Mouse (Mus musculus) CH12.LX (cell line): ENCODE results near the gene Gne. TPM values are rescaled to one million over a fixed set of nuclear protein-coding genes. Genes with fewer than 3 reads are reported as not detected.

Source experiments
- DNase-seq: peaks from one replicate; pipeline ENCODE4 v3.0.0-alpha.2; 2013; ENCODE audit errors: extremely low read depth
- H3K27ac ChIP-seq: 2 replicates; pipeline ENCODE4 v1.5.1; 2012; ENCODE audit warnings: low read depth, mild to moderate bottlenecking, control low read depth, moderate library complexity; ENCODE audit not compliant: insufficient read depth
- H3K27me3 ChIP-seq: replicated peaks from 2 replicates; pipeline ENCODE3; 2012; ENCODE audit warnings: inconsistent platforms
- H3K36me3 ChIP-seq, 2 experiments: replicated peaks in 1 of 2; 2 replicates each; pipeline versions ENCODE3 to v1.6.1; 2012; ENCODE audit warnings: inconsistent platforms in 1 of 2, low read length in 1 of 2, mild to moderate bottlenecking in 1 of 2, mixed read lengths in 1 of 2, moderate library complexity in 1 of 2; ENCODE audit not compliant: control insufficient read depth in 1 of 2, insufficient read depth in 1 of 2
- H3K4me1 ChIP-seq, 2 experiments: 2 replicates each; pipeline ENCODE4 v1.6.1; 2012; ENCODE audit warnings: inconsistent platforms in 1 of 2, moderate library complexity in 1 of 2; ENCODE audit not compliant: insufficient read depth in 2 of 2, control insufficient read depth in 1 of 2
- H3K4me2 ChIP-seq: 2 replicates; pipeline ENCODE4 v1.6.1; 2012; ENCODE audit warnings: low read depth, mild to moderate bottlenecking, control low read depth; ENCODE audit not compliant: poor library complexity, insufficient read depth, severe bottlenecking
- H3K4me3 ChIP-seq, 3 experiments: fragments of 150-350 bp in 1 of 3; sonication (generic) in 1 of 3; replicated peaks in 1 of 3; 2 replicates each; pipeline versions ENCODE3 to v1.5.1; 2011 to 2012; ENCODE audit warnings: low read depth in 2 of 3, low read length in 2 of 3, mild to moderate bottlenecking in 2 of 3, moderate library complexity in 2 of 3, control low read depth in 1 of 3, improper control_type of control experiment in 1 of 3, inconsistent platforms in 1 of 3, mixed read lengths in 1 of 3; ENCODE audit not compliant: poor library complexity in 1 of 3
- H3K79me2 ChIP-seq: replicated peaks from 2 replicates; pipeline ENCODE4 v1.6.1; 2012; ENCODE audit warnings: mild to moderate bottlenecking, moderate library complexity; ENCODE audit not compliant: control insufficient read depth, poor library complexity, insufficient read depth, severe bottlenecking; ENCODE audit errors: extremely low read depth
- H3K9ac ChIP-seq: 2 replicates; pipeline ENCODE4 v1.6.1; 2012; ENCODE audit warnings: low read depth, mild to moderate bottlenecking, control low read depth, moderate library complexity; ENCODE audit not compliant: insufficient read depth
- H3K9me3 ChIP-seq: replicated peaks from 2 replicates; pipeline ENCODE3; 2012; ENCODE audit warnings: low read length, inconsistent platforms, mixed read lengths
- CHD1 ChIP-seq: IDR thresholded peaks from 2 replicates; pipeline ENCODE4 v1.6.1; 2012; ENCODE audit warnings: low read depth, low read length, improper control_type of control experiment, inconsistent platforms
- CHD2 ChIP-seq: IDR thresholded peaks from 2 replicates; pipeline ENCODE4 v1.6.1; 2011; ENCODE audit warnings: low read length, improper control_type of control experiment
- E2F4 ChIP-seq: IDR thresholded peaks from 2 replicates; pipeline ENCODE4 v1.6.1; 2011; ENCODE audit warnings: low read depth, low read length, improper control_type of control experiment; ENCODE audit not compliant: insufficient replicate concordance
- ELF1 ChIP-seq: IDR thresholded peaks from 2 replicates; pipeline ENCODE4 v1.6.1; 2014; ENCODE audit warnings: low read depth, mild to moderate bottlenecking, inconsistent platforms, low read length, improper control_type of control experiment
- EP300 ChIP-seq: IDR thresholded peaks from 2 replicates; pipeline ENCODE4 v1.6.1; 2011; ENCODE audit warnings: low read length, improper control_type of control experiment
- ETS1 ChIP-seq: conservative IDR thresholded peaks from 2 replicates; pipeline ENCODE4 v1.6.1; 2012; ENCODE audit warnings: low read depth, mild to moderate bottlenecking, inconsistent platforms, low read length, improper control_type of control experiment, moderate library complexity
- GABPA ChIP-seq: IDR thresholded peaks from 2 replicates; pipeline ENCODE4 v1.6.1; 2012; ENCODE audit warnings: low read depth, low read length, improper control_type of control experiment, inconsistent platforms; ENCODE audit not compliant: insufficient replicate concordance
- HCFC1 ChIP-seq: IDR thresholded peaks from 2 replicates; pipeline ENCODE4 v1.6.1; 2012; ENCODE audit warnings: low read depth, mild to moderate bottlenecking, inconsistent platforms, low read length, improper control_type of control experiment
- IRF4 ChIP-seq: IDR thresholded peaks from 2 replicates; pipeline ENCODE4 v1.6.1; 2014; ENCODE audit warnings: low read depth, mild to moderate bottlenecking, inconsistent platforms, low read length, improper control_type of control experiment
- KAT2A ChIP-seq: IDR thresholded peaks from 2 replicates; pipeline ENCODE4 v1.6.1; 2012; ENCODE audit warnings: low read length, improper control_type of control experiment, inconsistent platforms; ENCODE audit not compliant: insufficient replicate concordance
- MAFK ChIP-seq: IDR thresholded peaks from 2 replicates; pipeline ENCODE4 v1.6.1; 2011; ENCODE audit warnings: low read length, improper control_type of control experiment; ENCODE audit not compliant: insufficient replicate concordance
- MAX ChIP-seq: IDR thresholded peaks from 2 replicates; pipeline ENCODE4 v1.6.1; 2011; ENCODE audit warnings: low read length, improper control_type of control experiment
- MAZ ChIP-seq: IDR thresholded peaks from 2 replicates; pipeline ENCODE4 v1.6.1; 2012; ENCODE audit warnings: low read depth, mild to moderate bottlenecking, inconsistent platforms, low read length, improper control_type of control experiment, moderate library complexity
- MEF2A ChIP-seq: IDR thresholded peaks from 2 replicates; pipeline ENCODE4 v1.6.1; 2014; ENCODE audit warnings: low read depth, mild to moderate bottlenecking, inconsistent platforms, low read length, improper control_type of control experiment, borderline replicate concordance
- MYC ChIP-seq: IDR thresholded peaks from 2 replicates; pipeline ENCODE4 v1.6.1; 2011; ENCODE audit warnings: low read depth, mild to moderate bottlenecking, improper control_type of control experiment, low read length
- NELFE ChIP-seq: IDR thresholded peaks from 2 replicates; pipeline ENCODE4 v1.6.1; 2011; ENCODE audit warnings: low read depth, low read length, improper control_type of control experiment
- NRF1 ChIP-seq: IDR thresholded peaks from 2 replicates; pipeline ENCODE4 v1.6.1; 2014; ENCODE audit warnings: low read depth, mild to moderate bottlenecking, inconsistent platforms, low read length, improper control_type of control experiment, moderate library complexity
- PAX5 ChIP-seq: IDR thresholded peaks from 2 replicates; pipeline ENCODE4 v1.6.1; 2012; ENCODE audit warnings: low read length, inconsistent platforms, mixed read lengths
- POLR2A ChIP-seq: IDR thresholded peaks from 2 replicates; pipeline ENCODE4 v1.6.1; 2011; ENCODE audit warnings: low read depth, mild to moderate bottlenecking, improper control_type of control experiment, low read length
- POLR2AphosphoS2 ChIP-seq: IDR thresholded peaks from 2 replicates; pipeline ENCODE4 v1.6.1; 2011; ENCODE audit warnings: low read depth, low read length, improper control_type of control experiment
- RAD21 ChIP-seq: IDR thresholded peaks from 2 replicates; pipeline ENCODE4 v1.6.1; 2011; ENCODE audit warnings: low read depth, mild to moderate bottlenecking, low read length, improper control_type of control experiment, moderate library complexity
- RCOR1 ChIP-seq: conservative IDR thresholded peaks from 2 replicates; pipeline ENCODE4 v1.6.1; 2012; ENCODE audit warnings: low read depth, mild to moderate bottlenecking, inconsistent platforms, low read length, improper control_type of control experiment
- SIN3A ChIP-seq: IDR thresholded peaks from 2 replicates; pipeline ENCODE4 v1.6.1; 2012; ENCODE audit warnings: low read length, improper control_type of control experiment, inconsistent platforms
- SMC3 ChIP-seq: IDR thresholded peaks from 2 replicates; pipeline ENCODE4 v1.6.1; 2011; ENCODE audit warnings: low read depth, low read length, improper control_type of control experiment
- TBP ChIP-seq: conservative IDR thresholded peaks from 2 replicates; pipeline ENCODE4 v1.6.1; 2011; ENCODE audit warnings: low read depth, low read length, improper control_type of control experiment
- TCF12 ChIP-seq: IDR thresholded peaks from 2 replicates; pipeline ENCODE4 v1.6.1; 2014; ENCODE audit warnings: low read depth, mild to moderate bottlenecking, inconsistent platforms, low read length, improper control_type of control experiment
- UBTF ChIP-seq: IDR thresholded peaks from 2 replicates; pipeline ENCODE4 v1.6.1; 2012; ENCODE audit warnings: low read depth, mild to moderate bottlenecking, inconsistent platforms, low read length, improper control_type of control experiment, moderate library complexity
- USF1 ChIP-seq: IDR thresholded peaks from 2 replicates; pipeline ENCODE4 v1.6.1; 2014; ENCODE audit warnings: low read depth, mild to moderate bottlenecking, inconsistent platforms, low read length, improper control_type of control experiment
- USF2 ChIP-seq: conservative IDR thresholded peaks from 2 replicates; pipeline ENCODE4 v1.6.1; 2011; ENCODE audit warnings: low read depth, low read length, improper control_type of control experiment
- ZC3H11A ChIP-seq: IDR thresholded peaks from 2 replicates; pipeline ENCODE4 v1.6.1; 2012; ENCODE audit warnings: low read depth, mild to moderate bottlenecking, inconsistent platforms, low read length, improper control_type of control experiment
- ZKSCAN1 ChIP-seq: IDR thresholded peaks from 2 replicates; pipeline ENCODE4 v1.6.1; 2012; ENCODE audit warnings: low read depth, inconsistent platforms, low read length, improper control_type of control experiment, borderline replicate concordance
- ZNF384 ChIP-seq: IDR thresholded peaks from 2 replicates; pipeline ENCODE4 v1.6.1; 2012; ENCODE audit warnings: low read depth, low read length, improper control_type of control experiment, inconsistent platforms
- dilution Hi-C: fragments of 300-500 bp; cut with MboI; formaldehyde crosslinking; loops from 2 replicates; pipeline ENCODE4 v1.14.3; 2020; ENCODE audit warnings: low sequenced_read_pairs; ENCODE audit not compliant: extremely low pct_unique_long_range_greater_than_20kb, extremely low pct_ligation_motif_present
- in situ Hi-C: fragments of 300-500 bp; cut with MboI; formaldehyde crosslinking; loops from 3 replicates; pipeline ENCODE4 v1.14.3; 2019; ENCODE audit warnings: low sequenced_read_pairs, low pct_ligation_motif_present, low pct_unique_long_range_greater_than_20kb, mixed read lengths
- polyA plus RNA-seq: library from polyadenylated mRNA; unstranded; fragments of >175 nt; gene quantifications from 2 replicates; pipeline ENCODE4 v1.2.1, GENCODE M21; 2012; ENCODE audit warnings: low read depth; ENCODE audit not compliant: insufficient read length
- total RNA-seq, 2 experiments: library from RNA; depleted of rRNA; stranded (reverse); fragments of 300-350 nt in 1 of 2; fragments of >200 nt in 1 of 2; gene quantifications; 2 replicates each; pipeline ENCODE4 v1.2.3; 2012 to 2014

Gne gene
- total and polyA plus RNA-seq, 3 experiments: 34.4 to 37.1 (median 35.3) TPM

DNA sequence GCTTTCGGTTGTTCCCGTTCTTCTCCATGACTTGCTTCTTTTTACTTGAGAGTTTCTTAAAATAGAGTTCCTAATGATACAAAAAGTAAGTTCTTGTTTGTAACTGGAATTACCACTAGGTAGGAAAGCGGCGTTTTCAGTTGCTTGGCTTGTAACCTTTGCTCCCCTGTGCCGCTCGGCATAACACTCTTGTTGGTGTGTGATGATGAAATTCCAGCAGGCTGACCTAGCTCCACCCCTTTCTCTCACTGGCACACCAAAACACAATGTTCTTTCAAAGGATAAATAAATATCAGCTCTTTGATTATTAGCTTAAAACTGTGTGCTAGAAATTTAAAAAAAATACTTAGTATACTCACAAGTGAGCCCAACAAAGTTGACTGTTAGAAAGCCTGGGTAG lies 17.1 kb downstream of the Gne start:
- Histone ChIP-seq H3K4me2 (no peak overlapping the region), H3K36me3 (peaks cover 9 to 19% of the 10 kb centered on the region in 2 experiments)

DNA sequence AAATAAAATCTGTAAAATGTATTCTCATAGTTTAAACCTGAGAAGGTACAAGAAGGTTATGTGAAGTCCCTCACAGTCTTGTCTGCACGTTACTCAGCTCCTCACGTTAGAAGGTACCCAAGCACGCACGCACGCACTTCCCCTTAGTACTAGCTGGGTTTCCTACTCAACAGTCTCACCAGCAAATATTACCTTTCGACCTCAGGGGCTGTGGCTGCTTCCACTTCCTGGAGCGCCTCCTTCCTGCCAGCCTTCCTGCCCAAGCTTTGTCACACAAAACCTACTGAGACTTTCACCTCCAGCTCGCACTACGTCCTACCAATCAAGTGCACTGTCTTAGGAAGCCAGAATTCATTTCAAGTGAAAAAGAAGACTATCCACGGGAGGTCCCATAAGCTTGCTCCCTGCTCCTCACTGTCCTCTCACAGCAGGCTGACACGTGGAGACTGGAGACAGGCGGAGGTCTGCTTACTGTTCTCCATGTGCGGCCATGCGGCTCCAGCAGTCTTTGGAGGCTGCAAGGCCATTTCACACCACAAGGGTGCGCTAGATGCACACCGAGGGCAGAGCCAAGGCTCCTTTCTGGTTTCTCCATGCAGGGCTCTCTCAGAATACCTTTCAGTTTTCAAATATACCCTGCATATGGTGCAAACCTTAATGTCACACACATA lies 18.5 kb downstream of the Gne start:
- Histone ChIP-seq H3K79me2 (peaks cover 5% of the 10 kb centered on the region; the same call in 1 of the 2 replicates), H3K9me3 (no peaks in the 10 kb centered on the region), H3K4me2 (peak overlapping the region; percentile 76), H3K4me3 (peak overlapping the region; percentile 10 to 45 (median 38)), H3K27ac (peak overlapping the region; percentile 75), H3K4me1 (peaks cover 0 to 28% of the 10 kb centered on the region in 2 experiments; a peak in 2 of 4 replicates), H3K36me3 (peaks cover 14 to 27% of the 10 kb centered on the region in 2 experiments), H3K27me3 (no peaks in the 10 kb centered on the region), H3K9ac (peak overlapping the region; percentile 59)
- in situ Hi-C loops: no loop called here
- peak; percentile 94 for DNase-seq
- dilution Hi-C loops: no loop called here
- TF ChIP-seq SMC3 (peak; percentile 94), KAT2A (no peak), NELFE (peak; percentile 76), TBP (peak; percentile 75; the same call in 1 of the 2 replicates), ELF1 (peak; percentile 90), ZC3H11A (peak; percentile 55; the same call in 1 of the 2 replicates), MAX (peak; percentile 99), MEF2A (no peak), PAX5 (no peak), CHD2 (no peak), POLR2A (peak; percentile 67), CHD1 (no peak), MAFK (no peak), NRF1 (no peak; the same call in 1 of the 2 replicates), TCF12 (peak; percentile 71), SIN3A (peak; percentile 82), EP300 (no peak), IRF4 (no peak; the same call in 1 of the 2 replicates), HCFC1 (peak; percentile 56; the same call in 1 of the 2 replicates), MAZ (no peak), E2F4 (no peak), POLR2AphosphoS2 (peak; percentile 53; the same call in 1 of the 2 replicates), USF1 (no peak), MYC (peak; percentile 100), USF2 (no peak), RCOR1 (no peak)

More for the DNA sequence above, 17.1 kb downstream of the Gne start:
- in situ Hi-C loops: no loop called here
- Histone ChIP-seq H3K9ac (no peak overlapping the region), H3K4me3 (no peak overlapping the region)
- TF ChIP-seq RCOR1 (no peak), GABPA (no peak), MYC (no peak), RAD21 (no peak), ZNF384 (no peak), HCFC1 (no peak), NELFE (no peak), USF2 (no peak), CHD1 (no peak), PAX5 (no peak), TCF12 (no peak), MAFK (no peak), SIN3A (no peak), ZKSCAN1 (no peak), E2F4 (no peak), ETS1 (no peak), TBP (no peak), UBTF (no peak)
- TF ChIP-seq, all 38 proteins: peak for 0
- Histone ChIP-seq H3K27ac (no peak overlapping the region), H3K79me2 (peaks cover 14% of the 10 kb centered on the region), H3K4me1 (peaks cover 2 to 37% of the 10 kb centered on the region in 2 experiments; a peak in 3 of 4 replicates), H3K9me3 (no peaks in the 10 kb centered on the region), H3K27me3 (no peaks in the 10 kb centered on the region)
- DNase-seq: no peak
- dilution Hi-C loops: no loop called here
